Mouse (Mus musculus): ENCODE results near the gene Arhgef26.

DNA sequence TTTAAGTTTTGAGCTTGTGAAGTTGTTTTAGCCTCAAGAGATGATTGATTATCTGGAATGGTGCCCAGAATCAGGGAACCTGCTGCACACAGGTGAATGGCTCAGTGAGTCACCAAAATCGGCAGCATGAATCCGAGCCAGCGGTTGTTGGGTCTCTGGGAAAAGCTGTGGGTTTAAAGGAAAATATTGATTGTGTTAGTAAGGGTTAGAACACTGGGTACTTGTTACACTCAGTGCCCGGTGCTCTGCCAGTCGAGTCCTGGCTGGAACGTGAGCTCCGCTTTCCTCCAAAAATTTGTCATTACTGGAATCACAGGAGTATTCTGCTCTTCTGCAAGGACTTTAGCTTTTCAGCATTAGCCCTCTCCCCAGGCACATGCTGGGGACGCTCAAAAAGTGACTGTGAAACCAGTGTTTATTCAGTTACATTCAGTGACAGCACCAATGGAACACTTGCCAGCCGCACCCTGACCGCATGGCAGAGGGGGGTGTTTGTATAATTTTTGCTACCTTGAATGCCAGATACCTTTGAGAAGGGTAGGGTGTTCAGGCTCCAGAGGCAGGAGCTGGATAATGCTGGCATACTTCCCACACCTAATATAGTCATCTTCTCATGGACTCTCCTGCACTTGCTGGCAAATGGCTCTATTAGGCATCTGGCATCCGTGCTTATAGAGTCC lies 11.2 kb downstream of the Arhgef26 start:
- TF ChIP-seq CTCF (IDR thresholded peaks at IDR 0.05; ENCODE audit: insufficient read depth, low read depth, low read length) = no peak
- TF ChIP-seq POLR2A (IDR thresholded peaks at IDR 0.05; ENCODE audit: insufficient read depth, low read depth, low read length) = no peak
